Mouse (Mus musculus) erythroblast, embryonic 14.5 days (primary cell): ENCODE data around the gene Pik3r6.

Source experiments
- GATA1 ChIP-seq: IDR thresholded peaks from 2 replicates; pipeline ENCODE4 v1.6.1; 2012; ENCODE audit warnings: low read length, inconsistent platforms, mixed read lengths
- TAL1 ChIP-seq: IDR thresholded peaks from 3 replicates; pipeline ENCODE4 v1.6.1; 2012; ENCODE audit warnings: low read length, inconsistent platforms, mixed read lengths

- TF ChIP-seq GATA1 = no peak
- TF ChIP-seq TAL1 = no peak
Measured at GRCm38 (mm10) chr11:68531066-68531806, 28.4 kb downstream of the Pik3r6 start.
